Mouse (Mus musculus) urinary bladder, postnatal 36 days (tissue): ENCODE data around the gene H2afx.
"Not testable (repeated sequence)": the region's sequence is repeated elsewhere in the genome, so short reads cannot be mapped to it uniquely, and the experiment has no call there.

Source experiments
- DNase-seq, 2 experiments: peaks; one replicate each; pipeline ENCODE4 v3.0.0; 2022; ENCODE audit warnings: low spot score in 2 of 2, mixed read lengths in 1 of 2

H2afx gene

GRCm38 (mm10) chr9:44337436-44338169 lies 3.1 kb downstream of the H2afx start:
- no peak for DNase-seq

- no peak for DNase-seq
Observed at GRCm38 (mm10) chr9:44338574-44338973, 4.1 kb downstream of the H2afx start.

GRCm38 (mm10) chr9:44341487-44341886 lies 7.0 kb downstream of the H2afx start:
- DNase-seq, result no peak

GRCm38 (mm10) chr9:44342173-44342572 lies 7.7 kb downstream of the H2afx start:
- DNase-seq, result no peak

- DNase-seq, result no peak
Observed at GRCm38 (mm10) chr9:44342605-44343004, 8.1 kb downstream of the H2afx start.

DNA sequence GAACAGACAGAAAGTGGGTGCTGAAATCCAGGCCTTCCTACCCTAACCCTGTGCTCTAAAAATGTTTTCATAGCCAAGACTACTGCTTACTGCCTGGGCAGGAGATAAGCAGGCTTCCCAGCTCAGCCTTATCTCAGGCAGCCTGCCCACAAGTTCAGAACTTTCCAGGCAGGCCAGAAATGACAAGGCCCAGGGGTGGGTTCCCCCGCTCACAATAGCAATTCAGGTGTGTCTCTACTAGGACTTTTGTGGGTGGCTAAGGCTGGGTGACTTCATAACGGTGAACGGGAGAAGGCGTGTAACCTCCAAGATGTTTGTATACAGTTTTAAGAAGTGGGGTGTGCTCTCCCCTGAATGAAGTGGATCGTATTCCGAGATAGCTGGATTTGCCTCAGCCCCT lies 8.8 kb downstream of the H2afx start:
- DNase-seq, result peak in 1 of 2 experiments; percentile 7

- peak; percentile 94 to 96 for DNase-seq
Observed at GRCm38 (mm10) chr9:44343781-44344421, 9.4 kb downstream of the H2afx start, which contains the start of gene Hmbs. Gene Hmbs (minus strand): TSS chr9:44344228.

DNA sequence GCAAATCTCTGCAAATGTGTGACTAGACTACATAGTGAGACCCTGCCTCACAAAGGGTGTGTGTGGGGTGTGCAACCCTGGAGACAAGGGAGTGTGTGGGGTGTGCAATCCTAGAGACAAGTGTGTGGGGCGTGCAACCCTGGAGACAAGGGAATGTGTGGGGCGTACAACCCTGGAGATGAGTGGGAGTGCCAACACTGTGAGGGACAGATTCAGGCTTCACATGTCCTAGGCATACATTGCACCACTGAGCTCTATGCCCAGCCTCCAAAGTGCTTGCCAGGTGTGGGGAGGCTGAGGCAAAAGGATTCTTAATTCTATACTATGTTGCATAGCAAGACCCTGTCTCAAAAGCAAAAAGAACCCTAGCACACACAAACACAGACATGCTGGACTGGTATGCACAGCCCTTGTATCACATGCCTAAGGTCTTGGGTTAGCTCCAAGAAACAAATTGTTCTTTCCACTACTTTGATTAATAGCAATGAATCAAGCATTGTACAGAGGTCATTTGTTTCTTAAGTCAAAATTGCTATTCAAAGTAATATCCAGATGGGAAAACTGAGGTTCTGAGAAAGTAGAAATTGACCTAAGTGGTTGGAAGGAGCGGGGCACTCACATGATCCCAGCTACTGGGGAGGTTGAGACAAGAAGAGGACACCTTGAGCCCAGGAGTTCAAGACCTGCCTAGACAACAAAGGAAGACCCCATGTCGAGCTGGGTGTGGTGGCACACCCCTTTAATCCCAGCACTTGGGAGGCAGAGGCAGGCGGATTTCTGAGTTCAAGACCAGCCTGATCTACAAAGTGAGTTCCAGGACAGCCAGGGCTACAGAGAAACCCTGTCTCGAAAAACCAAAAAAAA lies 11.3 kb downstream of the H2afx start:
- no peak for DNase-seq

GRCm38 (mm10) chr9:44347166-44347565 lies 12.7 kb downstream of the H2afx start:
- no peak for DNase-seq

DNA sequence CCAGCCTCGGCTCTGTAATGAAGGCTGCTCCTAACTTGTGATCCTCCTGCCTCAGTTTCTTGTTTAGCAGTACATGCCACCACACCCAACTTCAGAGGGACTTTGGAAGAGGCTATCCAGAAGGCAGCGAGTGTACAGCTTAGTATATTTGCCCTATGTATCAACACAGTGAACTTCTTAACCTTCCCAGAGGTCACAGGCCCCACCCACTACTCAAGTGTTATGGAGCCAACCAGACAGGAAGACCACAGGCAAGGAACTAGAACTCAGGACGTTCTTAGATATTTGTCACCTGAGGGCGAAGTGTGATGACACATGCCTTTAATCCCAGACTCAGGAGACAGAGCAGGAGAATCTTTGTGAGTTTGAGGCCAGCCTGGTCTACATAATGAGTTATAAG lies 13.1 kb downstream of the H2afx start:
- DNase-seq, result no peak

DNA sequence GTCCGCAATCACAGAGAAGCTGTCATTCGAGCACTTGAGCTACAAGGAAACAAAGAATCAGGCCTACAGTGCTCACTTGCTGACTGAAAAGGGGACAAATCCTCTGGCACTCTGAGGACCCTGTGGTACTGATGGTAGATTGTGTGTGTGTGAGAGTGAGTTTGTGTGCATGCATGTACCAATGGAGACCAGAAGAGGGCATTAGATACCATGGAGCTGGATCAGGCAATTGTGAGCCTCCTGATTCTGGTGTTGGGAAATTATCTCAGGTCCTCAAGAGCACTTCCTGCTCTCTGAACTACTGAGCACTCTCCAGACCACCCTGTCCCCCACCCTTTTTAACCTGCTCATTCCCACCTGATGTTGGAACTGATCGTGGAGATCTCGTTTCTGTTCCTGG lies 14.1 kb downstream of the H2afx start:
- no peak for DNase-seq

GRCm38 (mm10) chr9:44351396-44351795 lies 16.9 kb downstream of the H2afx start:
- DNase-seq, result no peak

DNA sequence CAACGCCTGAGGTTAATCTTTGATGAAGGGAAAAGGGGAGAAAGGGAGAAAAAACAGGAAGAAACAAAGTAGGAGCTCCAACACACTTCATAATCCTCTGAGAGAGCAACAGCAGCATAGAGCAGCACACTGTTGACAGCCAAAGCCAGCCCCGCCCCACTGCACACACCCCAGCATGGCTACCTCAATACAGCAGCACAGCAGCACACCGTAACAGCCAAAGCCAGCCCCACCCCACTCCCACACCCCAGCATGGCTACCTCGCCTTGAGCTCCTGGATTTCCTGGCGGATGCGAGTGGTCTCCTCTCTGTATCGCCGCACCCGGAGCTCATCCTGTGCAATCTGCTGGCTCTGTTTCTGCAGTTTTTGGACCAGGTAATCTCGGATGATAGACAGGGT lies 17.8 kb downstream of the H2afx start:
- no peak for DNase-seq

- no peak for DNase-seq
Observed at GRCm38 (mm10) chr9:44353142-44353541, 18.6 kb downstream of the H2afx start.

- no peak for DNase-seq
Observed at GRCm38 (mm10) chr9:44357207-44357606, 22.7 kb downstream of the H2afx start.

DNA sequence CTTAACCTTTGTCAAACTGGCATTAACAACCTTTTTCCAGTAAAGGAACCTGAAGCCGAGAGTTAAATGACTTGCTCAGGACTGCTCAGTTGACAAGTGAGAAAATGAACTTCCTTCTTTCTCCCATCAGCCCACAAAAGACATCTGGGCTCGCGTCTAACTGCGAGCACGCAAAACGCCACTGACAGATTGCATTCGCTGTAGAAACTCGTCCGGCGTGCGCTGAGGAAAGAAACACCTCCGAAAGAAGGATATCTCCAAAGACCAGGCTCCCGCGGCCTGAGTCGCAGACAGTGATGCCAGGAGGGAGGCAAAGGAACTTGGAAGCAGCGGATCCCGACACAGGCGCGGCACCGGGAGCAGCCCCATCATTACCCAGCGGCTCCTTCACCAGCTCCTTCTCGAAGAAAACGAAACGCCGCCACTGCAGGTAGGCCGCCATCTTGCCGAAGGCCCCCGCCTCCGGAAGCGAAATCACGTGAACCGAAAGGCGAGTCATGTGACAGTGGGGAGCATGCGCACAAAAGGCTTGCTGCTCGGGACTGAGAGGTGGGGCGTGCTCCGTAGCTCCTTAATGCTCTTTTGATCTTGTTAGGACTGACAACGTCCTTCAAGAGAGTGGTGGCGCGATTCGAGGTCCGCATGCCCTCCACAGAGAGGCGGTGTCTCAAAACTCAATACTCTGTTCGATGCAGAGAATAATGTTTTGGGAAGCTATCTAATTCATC lies 26.9 kb downstream of the H2afx start, which contains the start of gene Vps11:
Vps11 (minus strand) TSS at position 481 of the 728 bp plus-strand sequence.
- DNase-seq, result peak; percentile 91 to 96

DNA sequence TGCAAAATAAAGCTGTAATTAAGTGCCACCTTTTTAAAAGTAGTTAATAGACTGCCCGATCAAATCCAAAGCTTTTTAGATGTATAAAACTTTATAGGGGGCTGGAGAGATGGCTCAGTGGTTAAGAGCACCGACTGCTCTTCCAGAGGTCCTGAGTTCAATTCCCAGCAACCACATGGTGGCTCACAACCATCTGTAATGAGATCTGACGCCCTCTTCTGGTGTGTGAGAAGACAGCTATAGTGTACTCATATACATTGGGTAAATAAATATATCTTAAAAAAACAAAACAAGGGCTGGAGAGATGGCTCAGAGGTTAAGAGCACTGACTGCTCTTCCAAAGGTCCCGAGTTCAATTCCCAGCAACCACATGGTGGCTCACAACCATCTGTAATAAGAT lies 27.4 kb downstream of the H2afx start:
- DNase-seq, result not testable (repeated sequence)

- no peak for DNase-seq
Observed at GRCm38 (mm10) chr9:44364480-44364879, 30.0 kb downstream of the H2afx start.

DNA sequence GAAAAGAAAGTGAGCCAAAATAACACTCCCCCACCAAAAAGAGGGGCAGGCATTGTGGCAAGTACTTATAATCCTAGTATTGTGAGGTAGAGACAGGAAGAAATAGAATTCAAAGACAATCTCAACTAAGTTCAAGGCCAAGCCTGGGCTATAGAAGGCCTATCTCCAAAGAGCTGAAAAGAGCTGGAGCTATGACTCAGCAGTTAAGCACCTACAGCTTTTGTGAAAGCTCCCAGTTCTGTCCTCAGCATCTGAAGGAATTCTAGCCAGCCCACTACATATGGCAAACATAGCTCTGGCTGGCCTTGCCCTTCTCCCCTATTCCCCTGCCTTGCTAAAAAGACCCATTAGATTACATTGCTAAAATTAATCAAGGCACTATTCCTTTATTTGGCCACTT lies 38.9 kb downstream of the H2afx start:
- DNase-seq, result no peak

GRCm38 (mm10) chr9:44376141-44376540 lies 41.6 kb downstream of the H2afx start:
- no peak for DNase-seq

DNA sequence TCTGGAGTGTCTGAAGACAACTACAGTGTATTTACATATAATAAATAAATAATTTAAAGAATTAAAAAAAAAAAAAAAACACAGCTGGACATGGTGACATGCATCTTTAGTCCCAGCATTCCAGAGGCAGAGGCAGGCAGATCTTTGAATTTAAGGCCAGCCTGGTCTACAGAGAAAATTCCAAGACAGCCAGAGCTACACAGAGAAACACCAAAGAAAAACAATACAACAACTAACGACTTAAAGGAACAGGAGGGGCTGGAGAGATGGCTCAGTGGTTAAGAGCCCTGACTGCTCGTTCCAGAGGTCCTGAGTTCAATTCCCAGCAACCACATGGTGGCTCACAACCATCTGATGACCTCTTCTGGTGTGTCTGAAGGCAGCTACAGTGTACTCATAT lies 42.8 kb downstream of the H2afx start:
- not testable (repeated sequence) for DNase-seq
